Mouse (Mus musculus) adrenal gland, postnatal 25 days (tissue): ENCODE measurements around the gene Hsp90b1. TPM values are rescaled to one million over a fixed set of nuclear protein-coding genes. Genes with fewer than 3 reads are reported as not detected.
A peak's percentile ranks its signal among the peaks of the same experiment; 100 is the strongest.
"Not testable (repeated sequence)": the region's sequence is repeated elsewhere in the genome, so short reads cannot be mapped to it uniquely, and the experiment has no call there.

Experiments used
- DNase-seq: peaks from one replicate; pipeline ENCODE4 v3.0.0; 2021; ENCODE audit warnings: mixed read lengths
- long read RNA-seq: library from polyadenylated mRNA; stranded (forward); transcript quantifications from one replicate; pipeline ENCODE4 v2.0.0, GENCODE M21; 2021
- total RNA-seq: library from RNA; stranded (reverse); gene quantifications from 2 replicates; pipeline ENCODE4 v1.2.3, GENCODE M21; 2021

Gene Hsp90b1
- total RNA-seq, result 563 and 663 TPM in 2 replicates
- long read RNA-seq, transcript Hsp90b1-201 (18 exons, 2,825 nt), result major isoform, 457 of 739 reads
- long read RNA-seq, partial matches to known transcripts, result 261 of 739 reads
- long read RNA-seq, other reads (novel, unspliced or antisense), result 21 of 739 reads

DNA sequence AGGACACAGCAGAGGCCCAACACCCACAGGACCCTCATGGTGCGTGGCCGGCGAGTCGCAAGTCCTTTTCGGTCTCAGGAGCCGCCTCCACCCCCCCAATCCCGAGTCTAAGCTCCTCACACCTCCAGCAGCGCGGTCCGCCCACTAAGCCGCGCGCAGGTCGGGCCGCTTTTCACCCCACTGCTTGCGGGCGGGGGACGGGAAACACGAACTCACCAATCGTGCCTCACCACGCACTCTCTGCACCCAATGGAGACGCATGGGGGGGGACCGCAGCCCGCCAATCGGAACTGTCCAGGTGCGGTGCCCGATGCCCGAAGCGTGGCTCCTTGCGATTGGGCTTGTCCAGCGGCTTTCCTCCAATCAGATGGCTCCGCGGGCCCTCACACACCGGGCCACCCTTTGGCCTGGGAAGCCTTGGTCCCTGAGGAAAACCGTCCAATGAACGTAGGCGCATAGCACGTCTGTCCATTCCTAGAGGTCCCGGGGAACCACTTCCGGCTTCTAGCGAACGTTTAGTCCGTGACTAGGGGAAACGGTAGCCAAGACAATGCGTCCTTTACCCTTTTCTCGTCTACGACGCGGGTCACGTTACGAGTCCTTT lies at the start of gene Hsp90b1, which contains the start of gene Ttc41:
Hsp90b1 (minus strand) TSS at position 192 of the 604 bp plus-strand sequence.
Ttc41 (plus strand) TSS at position 494 of the 604 bp plus-strand sequence.
- peak; percentile 99 for DNase-seq

DNA sequence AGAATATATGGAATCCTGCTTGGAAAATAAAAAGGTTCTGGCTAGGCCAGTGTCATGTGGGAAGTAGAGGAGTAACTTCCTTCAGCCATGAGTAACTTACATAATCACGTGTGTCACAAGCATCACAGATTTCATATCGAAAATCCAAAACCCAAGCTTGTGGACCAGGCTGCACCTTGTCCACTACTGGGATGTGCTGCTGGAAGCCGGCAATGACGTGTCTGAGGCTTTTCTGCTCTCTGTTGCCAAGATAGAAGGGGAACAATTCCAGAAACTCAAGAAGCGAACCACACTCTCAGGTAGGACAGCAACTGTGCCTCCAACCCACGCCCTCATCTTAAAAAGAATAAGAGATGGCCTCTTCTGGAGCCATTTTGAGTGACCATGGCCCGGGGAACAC lies 39.0 kb upstream of the Hsp90b1 start:
- no peak for DNase-seq

DNA sequence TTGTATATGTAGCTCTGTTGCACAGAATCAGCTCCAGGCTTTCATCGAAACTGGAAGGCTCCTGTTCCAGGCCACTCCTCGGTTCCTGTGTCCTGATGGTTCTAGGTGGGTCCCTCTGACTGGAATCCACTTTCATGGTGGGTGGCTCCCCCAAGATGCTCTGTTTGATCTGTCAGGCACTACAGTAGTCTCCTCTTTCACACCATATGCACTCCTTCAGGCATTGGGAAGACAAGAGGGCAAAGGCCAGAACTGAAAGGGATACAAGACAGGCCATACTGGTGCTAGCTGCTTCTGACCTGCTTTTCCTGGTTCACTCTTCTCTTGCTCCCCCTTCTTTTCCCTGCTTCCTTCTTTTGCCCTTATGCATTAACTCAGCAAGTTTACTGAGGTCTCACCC lies 37.6 kb upstream of the Hsp90b1 start:
- DNase-seq, result no peak

DNA sequence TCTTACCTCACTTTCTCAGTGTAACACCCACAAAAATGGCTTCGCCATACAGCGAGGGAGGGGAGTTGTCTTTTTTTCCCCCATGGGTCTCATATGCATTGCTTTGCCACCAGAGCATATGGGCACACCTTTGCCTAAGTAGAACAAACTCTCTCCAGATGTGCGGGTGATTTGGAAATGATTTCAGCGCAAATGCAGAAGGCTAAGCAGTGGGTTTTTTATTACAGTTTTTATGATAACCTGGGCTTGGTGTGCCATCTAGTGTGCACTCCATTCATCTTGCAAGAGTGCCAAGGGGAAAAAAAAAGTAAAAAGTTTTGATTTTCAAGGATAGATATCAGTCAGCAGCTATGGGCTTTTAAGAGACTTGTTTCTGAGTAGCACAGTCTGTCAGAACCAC lies 29.7 kb upstream of the Hsp90b1 start:
- no peak for DNase-seq

DNA sequence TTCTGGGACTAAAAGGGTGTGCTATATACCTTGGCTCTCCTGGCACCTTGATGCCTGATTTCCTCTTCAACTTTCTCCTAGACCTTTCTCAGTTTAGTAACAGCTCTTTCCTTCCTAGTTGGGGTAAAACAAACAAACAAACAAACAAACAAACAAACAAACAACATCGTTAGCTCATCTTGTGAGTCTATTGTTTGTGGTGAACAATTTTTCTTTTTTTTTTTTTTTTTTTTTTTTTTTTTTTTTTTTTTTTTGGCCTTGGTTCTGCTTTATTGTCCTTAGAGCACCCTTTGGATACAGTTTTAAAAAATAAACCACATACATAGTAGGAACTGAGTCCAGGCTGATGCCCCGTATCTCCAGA lies 26.2 kb upstream of the Hsp90b1 start:
- DNase-seq, result no peak

DNA sequence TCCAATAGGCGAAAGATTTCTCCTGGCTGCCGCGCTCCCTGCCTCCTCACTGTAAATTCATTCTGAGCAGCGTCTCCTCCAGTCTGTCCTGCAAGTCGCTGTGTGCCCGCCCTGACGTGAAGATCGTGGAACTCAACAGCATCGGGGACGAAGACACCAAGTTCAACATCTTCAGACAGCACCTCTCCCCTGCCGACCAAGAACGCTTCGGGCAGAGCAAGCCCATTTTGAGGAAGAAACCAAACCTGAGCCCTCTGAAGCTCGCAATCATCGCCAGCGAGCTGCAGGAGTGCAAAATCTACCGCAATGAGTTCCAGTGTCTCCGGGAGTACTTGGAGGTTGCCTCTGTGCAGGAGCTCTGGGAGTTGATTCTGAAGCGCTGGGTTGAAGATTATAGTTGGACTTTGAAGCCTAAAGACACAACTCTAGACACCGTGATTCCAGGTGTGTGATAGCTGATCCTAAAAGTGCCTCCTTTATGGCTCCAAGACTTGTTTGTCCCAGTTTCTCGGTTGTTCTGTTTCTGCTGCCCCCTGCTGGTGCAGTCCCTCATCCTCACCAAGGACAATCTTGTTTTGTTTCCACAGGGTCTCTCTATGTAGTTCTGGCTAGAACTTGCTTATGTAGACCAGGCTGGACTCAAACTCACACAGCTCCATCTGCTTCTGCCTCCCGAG lies 25.7 kb upstream of the Hsp90b1 start:
- peak; percentile 86 for DNase-seq

DNA sequence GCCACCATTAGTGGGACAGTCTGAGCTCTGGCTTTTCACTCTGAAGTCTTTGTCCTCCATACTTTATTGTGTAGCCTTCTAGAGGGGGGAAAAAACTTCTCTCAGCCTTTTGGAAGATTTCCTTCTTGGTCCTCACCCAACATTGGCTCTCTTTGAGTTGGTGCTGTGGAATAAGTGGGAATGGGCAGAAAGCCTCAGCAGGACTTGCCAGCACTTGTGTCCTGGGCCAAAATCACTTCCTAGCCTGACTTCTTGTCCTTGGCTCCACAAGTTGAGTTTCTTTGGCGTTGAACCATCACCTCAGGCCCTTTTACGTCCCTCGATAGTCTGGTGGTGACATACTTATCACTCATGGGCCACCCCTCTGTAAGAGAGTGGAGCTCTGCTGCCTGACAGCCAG lies 22.9 kb upstream of the Hsp90b1 start:
- DNase-seq, result no peak

DNA sequence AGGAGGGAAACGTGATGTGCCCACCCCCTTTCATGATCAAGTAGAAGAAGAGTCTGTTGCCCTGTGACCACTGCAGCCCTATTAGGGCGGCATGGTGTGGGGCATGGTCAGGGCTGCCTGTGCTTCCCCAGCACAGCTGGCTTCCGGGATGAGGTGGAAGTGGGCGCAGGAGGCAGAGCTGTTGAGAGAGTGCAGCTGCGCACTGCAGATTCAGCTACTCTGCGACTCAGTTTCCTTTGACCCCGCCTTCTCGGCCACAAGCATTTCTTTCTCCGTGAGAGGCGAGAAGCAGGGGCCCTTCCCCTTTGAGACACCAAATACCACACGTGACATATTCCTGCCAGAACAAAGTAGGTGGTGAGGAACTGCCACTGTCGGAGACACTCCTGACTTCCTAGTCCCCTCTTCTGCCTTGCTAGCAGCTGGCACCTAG lies 22.3 kb upstream of the Hsp90b1 start:
- peak; percentile 8 for DNase-seq

DNA sequence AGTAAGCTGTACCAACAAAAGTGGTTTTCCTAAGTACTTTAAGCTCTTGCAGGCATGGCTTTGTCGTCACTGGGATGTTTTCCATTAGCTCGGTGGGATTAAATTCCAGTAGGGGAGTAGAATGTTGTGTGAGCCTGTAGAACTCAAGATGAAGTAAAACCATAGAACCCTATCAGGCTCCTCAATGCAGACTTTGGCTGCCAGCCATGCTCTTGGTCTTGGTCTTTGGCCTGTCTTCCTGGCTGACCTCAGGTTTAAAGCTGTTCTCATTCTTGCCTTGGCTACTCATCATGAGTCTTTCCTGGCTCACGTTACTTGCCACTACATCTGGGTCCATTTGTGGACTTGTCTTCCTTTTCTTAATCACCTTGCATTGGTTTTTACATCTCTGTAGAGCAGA lies 6.8 kb upstream of the Hsp90b1 start:
- no peak for DNase-seq

DNA sequence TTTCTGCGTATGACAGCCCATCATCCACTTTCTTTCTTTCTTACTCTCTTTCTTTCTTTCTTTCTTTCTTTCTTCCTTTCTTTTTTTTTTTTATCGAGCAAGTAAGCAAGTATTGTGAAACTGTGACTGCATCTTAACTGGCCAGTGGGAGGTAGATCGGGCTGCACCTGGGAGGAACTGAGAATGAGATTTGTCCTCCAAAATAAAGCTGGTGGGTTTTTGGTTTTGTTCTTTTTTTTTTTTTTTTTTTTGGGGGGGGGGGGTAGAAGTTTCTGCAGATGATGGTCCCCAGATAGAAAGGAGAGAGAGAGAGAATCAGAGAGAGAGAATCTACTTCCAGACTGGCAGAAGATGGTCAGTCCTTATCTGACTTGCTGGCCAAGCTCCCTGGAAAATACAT lies 1.8 kb upstream of the Hsp90b1 start:
- DNase-seq, result no peak

DNA sequence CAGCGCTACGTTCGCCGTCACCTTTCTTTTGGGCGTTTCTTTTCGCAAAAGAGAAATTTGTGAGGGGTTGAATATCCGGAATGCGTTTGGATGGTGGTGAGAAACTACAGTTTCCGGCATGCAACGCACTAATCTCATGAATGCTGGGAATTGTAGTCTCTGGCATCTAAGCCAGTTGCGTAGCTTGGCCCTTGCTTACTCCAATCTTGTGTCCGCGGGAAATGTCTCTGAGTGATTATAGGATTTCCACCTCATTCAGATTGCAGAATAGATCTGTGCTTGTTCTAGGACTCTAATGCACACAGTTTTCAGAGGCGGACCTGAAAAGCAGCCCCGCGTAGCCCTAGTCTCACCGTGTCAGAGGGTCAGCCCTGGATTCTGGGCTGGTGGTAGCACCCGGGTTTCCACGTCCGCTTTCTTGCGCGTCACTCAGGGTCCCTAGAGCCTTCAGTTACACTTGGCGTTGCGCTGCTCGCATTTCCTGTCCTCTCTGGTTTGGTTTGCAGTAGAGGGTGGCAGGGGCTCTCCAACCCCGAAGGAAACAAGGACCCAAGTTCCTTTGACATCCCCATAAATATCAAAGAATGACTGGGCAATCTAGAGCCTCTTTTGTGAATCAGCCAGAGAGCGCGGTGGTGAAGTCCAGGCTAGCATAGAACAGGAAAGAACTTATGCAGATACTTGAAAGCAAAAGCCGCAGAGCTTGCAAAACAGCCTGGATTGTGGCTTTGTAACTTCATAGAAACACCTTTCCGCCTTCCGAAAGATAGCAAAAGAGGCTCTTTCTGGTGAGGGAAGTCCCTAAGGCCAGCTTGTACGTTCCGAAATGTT lies 828 bp upstream of the Hsp90b1 start:
- DNase-seq, result peak; percentile 66

DNA sequence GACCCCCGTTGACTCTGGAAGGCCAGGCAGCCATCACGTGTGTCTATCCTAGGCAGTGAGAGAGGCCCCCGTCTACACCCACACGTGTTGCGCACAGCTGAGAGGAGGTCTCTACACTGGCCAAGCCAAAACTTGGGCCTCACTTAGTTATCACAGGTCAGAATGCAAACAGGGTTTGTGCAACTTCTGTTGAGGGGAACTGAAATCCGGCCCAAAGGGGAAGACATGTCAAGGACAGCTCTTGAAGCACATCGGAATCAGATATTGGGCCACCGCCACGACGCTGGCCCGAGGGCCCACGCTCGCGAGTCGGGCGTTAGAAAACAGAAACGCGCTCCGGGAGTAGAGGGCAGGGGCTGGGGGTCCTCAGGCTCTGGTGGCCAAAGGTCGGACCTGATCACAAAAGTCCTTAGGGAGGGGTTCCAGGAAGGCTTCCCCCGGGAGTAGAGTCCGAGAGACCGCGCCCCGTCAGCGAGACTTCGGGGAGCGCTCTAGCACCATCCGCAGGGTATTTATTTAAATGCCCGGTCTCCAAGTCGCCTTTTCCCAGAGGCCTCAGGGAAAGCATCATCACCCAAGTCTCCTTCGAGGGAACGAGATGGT lies 619 bp downstream of the Hsp90b1 start:
- peak; percentile 25 for DNase-seq

DNA sequence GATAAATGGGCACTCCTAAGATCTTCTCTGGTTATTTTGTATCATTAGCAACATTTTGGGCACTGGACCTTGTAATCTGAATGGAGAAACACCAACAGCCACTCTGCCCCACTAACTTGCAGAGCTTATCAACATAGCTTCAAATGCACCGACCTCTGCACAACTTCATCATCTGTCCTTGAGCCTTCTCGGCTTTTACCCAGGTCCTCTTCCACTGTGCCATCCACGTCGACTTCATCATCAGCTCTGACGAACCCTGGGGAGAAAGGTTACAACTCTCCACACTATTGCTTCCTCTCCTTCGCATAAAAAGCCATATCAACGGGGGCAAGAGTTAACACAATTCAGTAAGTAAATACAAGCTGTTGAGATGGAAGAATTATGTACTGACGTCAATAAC lies 1.2 kb downstream of the Hsp90b1 start:
- DNase-seq, result peak; percentile 21

DNA sequence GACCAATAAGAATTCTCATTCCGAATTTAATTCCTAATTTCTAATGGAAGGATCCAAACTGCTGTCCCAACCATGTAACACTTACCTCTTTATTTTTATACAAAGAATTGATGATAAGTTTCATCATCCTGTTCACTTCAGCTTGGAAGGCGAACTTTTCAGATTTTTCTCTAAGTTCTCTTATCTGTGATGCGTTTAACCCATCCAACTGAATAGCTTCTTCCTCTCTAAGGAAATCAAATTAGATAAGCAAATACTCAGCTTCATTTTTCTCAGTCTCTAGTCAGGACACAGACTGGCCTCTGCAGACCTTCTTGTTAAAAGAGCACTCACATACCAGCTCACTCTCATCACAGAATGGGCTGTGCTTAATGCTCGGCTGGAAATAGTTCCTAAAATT lies 1.9 kb downstream of the Hsp90b1 start:
- no peak for DNase-seq

DNA sequence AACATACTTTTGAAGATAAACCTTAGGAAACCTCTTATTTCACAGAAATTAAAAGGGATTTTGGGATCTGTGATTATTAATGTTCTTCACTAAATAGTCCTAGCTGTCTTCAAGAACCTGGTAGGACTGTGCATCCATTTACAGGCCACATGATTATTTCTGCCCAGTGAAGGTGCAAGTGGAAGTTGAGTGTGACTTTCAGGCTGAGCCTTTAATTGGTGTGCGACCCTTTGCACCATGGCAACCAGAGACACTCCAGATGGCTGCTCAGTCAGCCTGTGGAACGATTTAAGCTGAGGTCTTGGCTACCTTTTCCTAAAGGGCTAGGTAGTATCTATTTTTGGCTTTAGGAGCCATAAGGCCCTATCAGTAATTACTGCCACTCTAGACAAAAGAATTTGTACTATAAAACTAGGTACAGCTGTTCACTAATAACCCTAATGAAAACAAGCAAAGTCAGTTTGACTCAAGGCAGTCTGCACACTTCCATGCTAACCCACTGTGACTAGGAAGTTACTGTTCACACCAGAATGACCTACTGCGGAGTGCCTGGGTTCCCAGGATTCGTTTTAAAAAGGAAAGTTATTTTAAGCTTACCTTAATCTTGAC lies 2.9 kb downstream of the Hsp90b1 start:
- DNase-seq, result no peak

DNA sequence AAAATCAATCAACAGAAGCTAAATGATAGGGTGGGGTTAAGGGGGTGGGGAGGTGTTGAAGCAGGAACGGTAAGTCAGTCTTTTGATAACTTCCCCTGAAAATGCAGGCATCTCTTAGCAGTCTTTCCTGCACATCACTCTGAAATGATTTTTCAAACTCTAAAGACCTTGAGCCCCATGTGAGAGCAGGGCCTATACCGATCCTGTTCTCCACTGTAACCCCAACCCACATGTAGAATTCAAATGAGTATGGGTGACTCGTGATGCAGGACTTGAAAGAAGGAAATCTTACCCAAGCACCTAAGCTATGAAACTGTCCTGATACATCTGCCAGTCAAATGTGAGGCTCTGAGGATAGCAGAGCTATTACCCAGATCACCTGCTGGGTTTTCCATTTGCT lies 4.3 kb downstream of the Hsp90b1 start:
- DNase-seq, result no peak

DNA sequence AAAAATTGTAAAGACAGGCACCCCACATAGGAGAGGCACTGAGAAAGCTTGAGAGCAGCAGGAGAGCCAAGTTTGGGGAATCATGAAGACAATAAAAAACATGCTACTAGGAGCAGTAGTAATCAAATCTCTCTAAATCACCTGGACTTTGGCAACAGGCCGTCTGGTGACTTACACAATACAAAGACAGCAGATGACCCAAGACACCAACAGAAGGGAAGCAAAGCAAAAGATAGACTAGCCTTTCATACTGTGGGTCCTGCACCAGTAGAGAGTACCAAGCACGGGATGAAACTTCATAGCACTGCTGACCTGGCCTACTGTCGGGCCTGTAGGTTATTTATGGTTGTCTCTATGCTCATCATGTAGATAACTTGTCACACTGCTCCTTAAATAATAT lies 5.1 kb downstream of the Hsp90b1 start:
- no peak for DNase-seq

DNA sequence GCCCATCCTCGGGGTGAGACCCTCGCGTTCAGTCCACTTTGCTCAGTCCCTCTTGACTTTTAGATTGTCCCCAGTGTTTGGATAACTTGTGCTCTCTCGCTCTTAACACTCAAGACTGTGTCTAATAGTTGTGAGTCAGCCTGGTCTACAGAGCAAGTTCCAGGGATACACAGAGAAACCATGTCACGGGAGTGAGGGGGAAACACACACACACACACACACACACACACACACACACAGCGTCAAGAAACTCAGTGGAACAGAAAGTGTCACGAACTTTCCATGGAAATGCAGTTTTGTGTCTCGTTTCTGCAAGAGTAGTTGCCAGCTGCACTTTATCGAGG lies 19.3 kb downstream of the Hsp90b1 start:
- DNase-seq, result not testable (repeated sequence)

DNA sequence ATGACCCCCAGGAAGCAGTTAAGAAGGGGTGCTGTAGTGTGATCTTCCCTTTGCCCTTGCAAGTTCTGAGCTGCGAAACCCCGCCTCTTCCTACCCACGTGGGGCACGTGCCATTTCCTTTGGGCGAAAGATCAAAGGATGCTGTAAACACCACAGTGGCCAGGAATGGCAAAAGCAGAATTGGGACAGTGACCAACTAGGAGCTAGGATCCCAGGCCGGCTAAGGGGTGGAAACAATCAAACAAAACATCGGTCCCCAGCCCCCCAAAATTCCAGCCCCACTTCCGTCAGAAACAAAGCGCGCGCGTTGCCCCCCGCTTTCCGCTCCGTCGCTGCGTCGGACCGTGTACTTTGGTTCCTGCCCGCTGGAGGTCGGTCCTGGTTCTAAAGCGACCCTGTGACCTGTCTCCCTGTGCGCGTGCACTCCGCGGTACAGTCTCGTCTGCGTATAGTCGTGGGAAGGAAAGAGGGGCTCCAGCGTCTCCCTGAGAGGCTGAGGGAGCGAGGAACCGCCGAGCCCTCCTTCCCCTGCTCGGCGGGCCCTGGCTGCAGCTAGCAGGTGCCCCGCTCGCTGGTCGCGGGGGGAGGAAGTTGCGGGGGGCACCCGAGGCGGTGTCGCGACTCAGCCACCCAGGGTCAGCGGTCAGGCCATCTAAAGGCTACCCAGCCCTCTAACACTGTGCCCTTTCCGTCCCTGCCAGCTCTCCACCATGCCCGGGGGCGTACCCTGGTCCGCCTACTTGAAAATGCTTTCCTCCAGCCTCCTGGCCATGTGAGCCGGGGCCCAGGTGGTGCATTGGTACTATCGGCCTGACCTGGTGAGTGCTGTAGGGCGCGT lies 19.9 kb downstream of the Hsp90b1 start:
- peak; percentile 75 for DNase-seq

DNA sequence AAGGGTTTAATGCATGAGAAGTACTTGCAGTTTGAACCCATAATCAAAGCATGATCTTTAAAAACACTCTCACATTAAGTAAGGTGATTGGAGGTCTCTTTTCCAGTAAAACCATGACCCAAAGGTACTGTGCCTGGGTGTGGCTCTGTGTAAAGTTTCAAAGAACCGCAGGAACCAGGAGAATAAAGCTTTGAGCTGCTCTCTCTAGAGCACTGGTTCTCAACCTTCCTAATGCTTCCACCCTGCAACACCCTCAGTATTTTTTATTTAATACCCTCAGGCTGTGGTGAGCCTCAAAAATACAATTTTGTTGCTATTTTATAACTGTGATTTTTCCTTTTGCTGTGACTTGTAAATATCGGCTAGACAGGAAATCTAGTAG lies 20.5 kb downstream of the Hsp90b1 start:
- not testable (repeated sequence) for DNase-seq

DNA sequence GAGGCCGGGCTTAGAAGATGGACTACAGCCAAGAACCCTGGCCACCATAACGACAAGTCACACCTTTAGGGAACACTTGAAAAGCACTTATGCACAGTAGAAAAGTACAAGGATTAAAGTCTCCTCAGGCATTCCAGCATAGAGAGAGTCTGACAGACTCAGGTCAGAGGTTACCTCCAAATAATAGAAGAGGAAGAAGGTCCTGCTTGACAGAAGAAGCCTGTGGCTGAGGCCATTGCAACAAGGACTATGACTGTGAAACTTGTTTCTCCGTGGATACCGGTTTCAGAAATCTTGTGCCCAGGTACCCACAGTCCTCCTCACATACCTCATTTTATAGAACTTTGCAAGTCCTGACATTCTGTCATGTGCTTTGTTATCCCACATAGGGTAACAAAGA lies 34.8 kb downstream of the Hsp90b1 start:
- DNase-seq, result not testable (repeated sequence)
